In the genomic region with DNA sequence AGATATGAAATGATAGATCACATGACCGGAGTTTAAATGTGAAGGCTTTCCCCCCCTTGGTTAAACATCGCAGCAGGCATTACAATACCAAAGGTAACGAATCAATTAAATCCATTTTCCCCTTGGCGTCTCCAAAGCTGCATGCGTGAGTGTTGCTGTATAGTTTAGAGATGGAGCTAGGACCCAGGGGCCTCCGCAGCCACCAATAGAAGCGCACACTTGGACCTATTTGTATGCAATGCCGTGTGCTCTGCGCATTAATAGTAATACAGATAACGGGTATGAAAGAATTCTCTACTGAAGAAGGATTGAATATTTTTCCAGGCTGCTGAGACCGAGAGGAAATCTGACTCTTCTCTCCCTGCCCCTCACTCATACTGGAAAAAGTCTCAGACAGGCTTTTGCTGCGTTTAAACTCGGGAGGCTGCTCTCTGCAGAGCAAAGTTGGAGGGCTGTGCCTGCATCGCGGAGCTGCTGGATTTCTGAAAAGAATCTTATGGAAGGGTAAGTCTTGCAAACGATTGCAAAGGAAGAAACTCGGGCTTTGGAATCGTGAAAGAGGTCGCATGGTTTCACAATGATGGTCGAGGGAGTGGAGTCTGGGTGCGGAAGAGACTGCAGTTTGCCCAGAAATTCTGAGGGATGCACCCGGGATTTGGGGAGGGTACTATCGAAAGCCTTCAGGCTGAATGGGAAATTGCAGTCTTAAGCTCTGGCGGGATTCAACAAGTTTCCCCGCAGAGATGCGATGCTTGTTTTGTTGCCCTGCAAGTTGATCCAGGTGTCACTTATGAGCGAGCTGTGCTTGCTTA, we compare ENCODE assay signal across 8 mouse cellular contexts.
DNase-seq lines count a peak whose midpoint lies in the region; TF ChIP-seq lines count a peak whose summit lies in the region.

No protein-coding gene starts in this region.

- WGBS in limb, embryonic 10.5 days, result 3% methylated on average over 27 of the region's 27 CpGs

- intact Hi-C loops in gastrocnemius, adult 2 months (cut with DNase I), result no loop called here

- H3K36me3 ChIP-seq in limb, embryonic 10.5 days, result no peaks in the 10 kb centered on the region

- peak overlapping the region; percentile 47 for H3K4me3 ChIP-seq in gastrocnemius, adult 2 months
- H3K4me3 ChIP-seq in limb, embryonic 10.5 days, result peak overlapping the region; percentile 55

- H3K27me3 ChIP-seq in limb, embryonic 10.5 days (ENCODE audit: low read depth, poor library complexity, severe bottlenecking), result peaks cover 34% of the 10 kb centered on the region

- no peak overlapping the region for H3K27ac ChIP-seq in gastrocnemius, adult 2 months
- H3K27ac ChIP-seq in limb, embryonic 10.5 days, result no peak overlapping the region

- no peak for TF ChIP-seq CTCF in gastrocnemius, adult 2 months (IDR thresholded peaks at IDR 0.05)

- no peaks in the 10 kb centered on the region for H3K9me3 ChIP-seq in limb, embryonic 10.5 days (replicated peaks)

- H3K4me1 ChIP-seq in limb, embryonic 10.5 days, result peaks cover 14% of the 10 kb centered on the region

- DNase-seq in gastrocnemius, adult 2 months, result no peak
- no peak for DNase-seq in gastrocnemius, postnatal 10 days
- peak; percentile 27 for DNase-seq in Muller cell, postnatal 12 days (ENCODE audit: inconsistent ontology term)
- DNase-seq in forelimb bud, embryonic 11.5 days (ENCODE audit: low read depth, low spot score), result peak; percentile 46
- peak; percentile 67 for DNase-seq in limb, embryonic 10.5 days (ENCODE audit: low spot score)
- DNase-seq in right cerebral cortex, postnatal 10 days (ENCODE audit: low spot score in 2 of 2), result peak; percentile 42 to 50
- DNase-seq in natural killer cell, adult 2 months (ENCODE audit: low spot score in 2 of 2), result no peak
- no peak for DNase-seq in ovary, postnatal 36 days (ENCODE audit: low spot score)

Comparison
In these comparisons a context has a peak if more than half of its experiments do, and no peak if none do; other contexts are left out.
1. DNase-seq: peak in Muller cell, postnatal 12 days (single experiment), forelimb bud, embryonic 11.5 days (single experiment), limb, embryonic 10.5 days (single experiment) and right cerebral cortex, postnatal 10 days (2 of 2); none in gastrocnemius, adult 2 months (single experiment), gastrocnemius, postnatal 10 days (single experiment), natural killer cell, adult 2 months (0 of 2) and ovary, postnatal 36 days (single experiment).